Mouse (Mus musculus) small intestine, adult 2 months (tissue): ENCODE measurements around the gene Afap1. TPM values are rescaled to one million over a fixed set of nuclear protein-coding genes. Genes with fewer than 3 reads are reported as not detected.

Experiments
- H3K27ac ChIP-seq: fragments of 200-500 bp; 2 replicates; pipeline ENCODE4 v1.5.1; 2012; ENCODE audit warnings: low read depth, low read length, control low read depth, inconsistent platforms; ENCODE audit not compliant: insufficient read depth
- H3K27me3 ChIP-seq: fragments of 200-500 bp; 2 replicates; pipeline ENCODE4 v1.6.1; 2012; ENCODE audit warnings: mild to moderate bottlenecking, moderate library complexity, low read length, inconsistent platforms; ENCODE audit not compliant: control insufficient read depth, insufficient read depth
- H3K36me3 ChIP-seq: fragments of 200-500 bp; 2 replicates; pipeline ENCODE4 v1.6.1; 2012; ENCODE audit warnings: mild to moderate bottlenecking, low read length, control low read depth, inconsistent platforms; ENCODE audit not compliant: control insufficient read depth, insufficient read depth
- H3K4me1 ChIP-seq: fragments of 200-500 bp; 2 replicates; pipeline ENCODE4 v1.6.1; 2012; ENCODE audit warnings: low read length, inconsistent platforms, mixed read lengths; ENCODE audit not compliant: control insufficient read depth, insufficient read depth, insufficient read length
- H3K4me3 ChIP-seq: fragments of 200-500 bp; 2 replicates; pipeline ENCODE4 v1.5.1; 2012; ENCODE audit warnings: low read depth, mild to moderate bottlenecking, control low read depth, inconsistent platforms, low read length, moderate library complexity
- CTCF ChIP-seq: fragments of 200-500 bp; IDR thresholded peaks from 2 replicates; pipeline ENCODE4 v1.5.1; 2012; ENCODE audit warnings: low read depth, mild to moderate bottlenecking, control low read depth, inconsistent platforms, low read length, moderate library complexity, mixed read lengths; ENCODE audit not compliant: insufficient replicate concordance, insufficient read length; ENCODE audit errors: extremely low read depth
- POLR2A ChIP-seq: fragments of 200-500 bp; IDR thresholded peaks from 2 replicates; pipeline ENCODE4 v1.6.1; 2012; ENCODE audit warnings: low read depth, mild to moderate bottlenecking, control low read depth, inconsistent platforms, low read length, moderate library complexity
- WGBS: fragments of 180-500 bp; shearing (Covaris S2); methylation state at CpG from one replicate; pipeline ENCODE4 v1.1.7; 2018; 5-methylcytosine and 5-hydroxymethylcytosine counted together
- polyA plus RNA-seq: library from polyadenylated mRNA; depleted of rRNA; stranded (reverse); fragments of >200 nt; gene quantifications from 2 replicates; pipeline ENCODE4 v1.2.3, GENCODE M21; 2012

Gene Afap1
- polyA plus RNA-seq, 1 experiment = 3.0 TPM

- H3K36me3 ChIP-seq = no peaks in the 10 kb centered on the region
- WGBS = 30% methylated on average over 2 of the region's 2 CpGs
- H3K4me3 ChIP-seq = no peak overlapping the region
- peaks cover 7% of the 10 kb centered on the region; the same call in 1 of the 2 replicates for H3K4me1 ChIP-seq
- H3K27me3 ChIP-seq = peaks cover 3% of the 10 kb centered on the region
- TF ChIP-seq POLR2A (no peak), CTCF (no peak)
- no peak overlapping the region for H3K27ac ChIP-seq
Observed at GRCm38 (mm10) chr5:35889641-35890040, 3.5 kb upstream of the Afap1 start.

- WGBS = 92% methylated on average over 13 of the region's 13 CpGs
- Histone ChIP-seq H3K4me1 (peaks cover 7% of the 10 kb centered on the region; the same call in 1 of the 2 replicates), H3K36me3 (no peaks in the 10 kb centered on the region), H3K27ac (no peak overlapping the region), H3K27me3 (peaks cover 3% of the 10 kb centered on the region), H3K4me3 (no peak overlapping the region)
- TF ChIP-seq CTCF = no peak
- TF ChIP-seq POLR2A = no peak
Observed at GRCm38 (mm10) chr5:35890985-35891730, 2.0 kb upstream of the Afap1 start.

GRCm38 (mm10) chr5:35892363-35892762 lies 756 bp upstream of the Afap1 start:
- 71% methylated on average over 3 of the region's 3 CpGs for WGBS
- no peak for TF ChIP-seq CTCF
- TF ChIP-seq POLR2A = no peak

GRCm38 (mm10) chr5:35893805-35894260 lies 714 bp downstream of the Afap1 start:
- peak overlapping the region; percentile 84 for H3K4me3 ChIP-seq
- H3K27ac ChIP-seq = no peak overlapping the region
- H3K36me3 ChIP-seq = no peaks in the 10 kb centered on the region
- TF ChIP-seq POLR2A (no peak), CTCF (no peak)
- 3% methylated on average over 21 of the region's 21 CpGs for WGBS
- H3K27me3 ChIP-seq = peaks cover 3% of the 10 kb centered on the region
- H3K4me1 ChIP-seq = peaks cover 7% of the 10 kb centered on the region; the same call in 1 of the 2 replicates

More at GRCm38 (mm10) chr5:35892363-35892762, 756 bp upstream of the Afap1 start:
- H3K27ac ChIP-seq = no peak overlapping the region
- H3K27me3 ChIP-seq = peaks cover 3% of the 10 kb centered on the region
- H3K4me1 ChIP-seq = peaks cover 7% of the 10 kb centered on the region; the same call in 1 of the 2 replicates
- no peaks in the 10 kb centered on the region for H3K36me3 ChIP-seq
- no peak overlapping the region for H3K4me3 ChIP-seq

GRCm38 (mm10) chr5:35894295-35895047 lies 1.4 kb downstream of the Afap1 start:
- TF ChIP-seq POLR2A = no peak
- TF ChIP-seq CTCF = no peak
- Histone ChIP-seq H3K4me1 (peaks cover 7% of the 10 kb centered on the region; the same call in 1 of the 2 replicates), H3K4me3 (peak overlapping the region; percentile 84), H3K36me3 (no peaks in the 10 kb centered on the region), H3K27me3 (peaks cover 3% of the 10 kb centered on the region), H3K27ac (no peak overlapping the region)
- WGBS = 45% methylated on average over 30 of the region's 30 CpGs

- Histone ChIP-seq H3K4me1 (peaks cover 7% of the 10 kb centered on the region), H3K27me3 (peaks cover 3% of the 10 kb centered on the region)
- WGBS = 86% methylated on average over 4 of the region's 4 CpGs
Observed at GRCm38 (mm10) chr5:35895926-35896325, 2.8 kb downstream of the Afap1 start.

GRCm38 (mm10) chr5:35896556-35896955 lies 3.4 kb downstream of the Afap1 start:
- Histone ChIP-seq H3K36me3 (no peaks in the 10 kb centered on the region), H3K4me3 (no peak overlapping the region), H3K4me1 (peaks cover 10% of the 10 kb centered on the region), H3K27ac (no peak overlapping the region), H3K27me3 (peaks cover 3% of the 10 kb centered on the region)
- TF ChIP-seq CTCF = no peak
- no peak for TF ChIP-seq POLR2A
- WGBS = 90% methylated on average over 4 of the region's 4 CpGs

More at GRCm38 (mm10) chr5:35895926-35896325, 2.8 kb downstream of the Afap1 start:
- H3K4me3 ChIP-seq = no peak overlapping the region
- no peak overlapping the region for H3K27ac ChIP-seq
- no peaks in the 10 kb centered on the region for H3K36me3 ChIP-seq
- TF ChIP-seq CTCF = no peak
- TF ChIP-seq POLR2A = no peak
